Comparison of ENCODE assay signal across 15 mouse cellular contexts in the genomic region with DNA sequence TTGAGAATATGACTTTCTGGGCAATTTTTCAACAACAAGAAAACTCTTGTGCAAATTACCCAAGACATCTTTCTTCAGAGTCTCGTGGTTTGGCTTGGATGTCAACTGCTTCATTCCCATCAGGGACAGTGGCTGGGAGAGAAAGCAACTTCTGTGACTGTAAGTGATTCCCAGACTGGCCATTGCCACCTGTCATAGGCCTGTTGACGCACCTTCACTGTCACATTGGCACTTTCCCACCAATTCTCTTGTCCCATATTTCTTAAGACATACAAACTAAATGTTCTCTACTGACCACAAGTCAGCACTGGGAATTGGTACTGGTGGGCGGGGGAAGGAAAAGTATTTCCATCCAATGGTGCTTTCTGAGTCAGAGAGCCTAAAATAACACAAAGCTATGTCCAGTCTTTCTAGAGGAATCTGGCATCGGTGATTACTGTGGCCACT.
A peak's percentile ranks its signal among the peaks of the same experiment; 100 is the strongest.
DNase-seq lines count a peak whose midpoint lies in the region; ATAC-seq and TF ChIP-seq lines count a peak whose summit lies in the region.
"Had no signal": no experiment of that assay in that cellular context is flagged by ENCODE, and none has a peak within 500 bp of the region (broad histone marks: within the 10 kb centered on the region; RNA-seq: fewer than 3 reads in every experiment).

No protein-coding gene starts in this region.

- no peak for TF ChIP-seq CTCF in gastrocnemius, adult 2 months (IDR thresholded peaks at IDR 0.05)

- no peak overlapping the region for H3K27ac ChIP-seq in embryonic facial prominence, embryonic 14.5 days (replicated peaks; ENCODE audit: low read depth, low read length)
- H3K27ac ChIP-seq in embryonic facial prominence, embryonic 10.5 days (replicated peaks) = no peak overlapping the region
- peak overlapping the region; percentile 80 for H3K27ac ChIP-seq in gastrocnemius, adult 2 months
- H3K27ac ChIP-seq in heart, embryonic 16.5 days (ENCODE audit: low read length) = peak overlapping the region; percentile 6
- H3K27ac ChIP-seq: forebrain, embryonic 15.5 days; midbrain, embryonic 13.5 days had no signal

- DNase-seq in embryonic facial prominence, embryonic 14.5 days (ENCODE audit: low spot score) = peak; percentile 41
- DNase-seq in embryonic facial prominence, embryonic 10.5 days (ENCODE audit: low spot score) = no peak
- DNase-seq in 3134 (ENCODE audit: extremely low read depth, insufficient read length, low spot score) = peak; percentile 71
- DNase-seq in gastrocnemius, adult 2 months = peak; percentile 51
- no peak for DNase-seq in layer of hippocampus, postnatal 10 days (ENCODE audit: low spot score in 2 of 2)
- no peak for DNase-seq in layer of hippocampus, adult 18-20 months (ENCODE audit: low spot score in 2 of 2)
- DNase-seq in c-Kit-positive CD71-positive TER-119-positive erythroid progenitor cells, embryonic 14.5 days (ENCODE audit: low spot score) = no peak
- DNase-seq: adrenal gland, adult 2 months; B cell, adult 2 months; cerebellum, adult 11-12 months; right cerebral cortex, adult 18-20 months; thymus, postnatal 14 days had no signal

- no peak overlapping the region for H3K9ac ChIP-seq in embryonic facial prominence, embryonic 14.5 days (ENCODE audit: low read depth, low read length)
- no peak overlapping the region for H3K9ac ChIP-seq in heart, embryonic 16.5 days (ENCODE audit: low read length)
- H3K9ac ChIP-seq: forebrain, embryonic 15.5 days; midbrain, embryonic 13.5 days had no signal

- 72% methylated on average over 4 of the region's 4 CpGs for WGBS in embryonic facial prominence, embryonic 14.5 days
- WGBS in embryonic facial prominence, embryonic 10.5 days = 85% methylated on average over 4 of the region's 4 CpGs
- WGBS in heart, embryonic 16.5 days = 55% methylated on average over 4 of the region's 4 CpGs

- no peak for ATAC-seq in embryonic facial prominence, embryonic 14.5 days (ENCODE audit: low read depth)
- ATAC-seq in heart, embryonic 16.5 days (replicated peaks; ENCODE audit: extremely low read depth, insufficient read depth, low FRiP score) = no peak; the same call in 1 of the 2 replicates
- ATAC-seq: forebrain, embryonic 15.5 days; midbrain, embryonic 13.5 days had no signal

- H3K27me3 ChIP-seq in embryonic facial prominence, embryonic 14.5 days (replicated peaks; ENCODE audit: control insufficient read depth, insufficient read depth, low read length) = no peaks in the 10 kb centered on the region
- no peaks in the 10 kb centered on the region for H3K27me3 ChIP-seq in embryonic facial prominence, embryonic 10.5 days (replicated peaks; ENCODE audit: low read depth, poor library complexity, severe bottlenecking)
- no peaks in the 10 kb centered on the region for H3K27me3 ChIP-seq in heart, embryonic 16.5 days (ENCODE audit: control insufficient read depth, insufficient read depth, low read length)
- H3K27me3 ChIP-seq: forebrain, embryonic 15.5 days; midbrain, embryonic 13.5 days had no signal

- no peaks in the 10 kb centered on the region for H3K36me3 ChIP-seq in embryonic facial prominence, embryonic 14.5 days (ENCODE audit: control insufficient read depth, insufficient read depth, low read length)
- no peaks in the 10 kb centered on the region for H3K36me3 ChIP-seq in embryonic facial prominence, embryonic 10.5 days (replicated peaks)
- H3K36me3 ChIP-seq in heart, embryonic 16.5 days (ENCODE audit: control insufficient read depth, insufficient read depth) = no peaks in the 10 kb centered on the region
- H3K36me3 ChIP-seq: forebrain, embryonic 15.5 days; midbrain, embryonic 13.5 days had no signal

- intact Hi-C loops in gastrocnemius, adult 2 months (cut with DNase I) = no loop called here

- H3K4me2 ChIP-seq in embryonic facial prominence, embryonic 14.5 days (ENCODE audit: low read depth, low read length) = no peak overlapping the region
- no peak overlapping the region for H3K4me2 ChIP-seq in heart, embryonic 16.5 days (ENCODE audit: low read depth, low read length)
- H3K4me2 ChIP-seq: forebrain, embryonic 15.5 days; midbrain, embryonic 13.5 days had no signal

- H3K9me3 ChIP-seq in embryonic facial prominence, embryonic 14.5 days (ENCODE audit: control insufficient read depth, low read length) = no peaks in the 10 kb centered on the region
- no peaks in the 10 kb centered on the region for H3K9me3 ChIP-seq in embryonic facial prominence, embryonic 10.5 days
- no peaks in the 10 kb centered on the region for H3K9me3 ChIP-seq in heart, embryonic 16.5 days (replicated peaks; ENCODE audit: control insufficient read depth, low read length)
- H3K9me3 ChIP-seq: forebrain, embryonic 15.5 days; midbrain, embryonic 13.5 days had no signal

- no peak overlapping the region for H3K4me3 ChIP-seq in embryonic facial prominence, embryonic 14.5 days (ENCODE audit: low read depth, low read length)
- no peak overlapping the region for H3K4me3 ChIP-seq in embryonic facial prominence, embryonic 10.5 days
- no peak overlapping the region for H3K4me3 ChIP-seq in gastrocnemius, adult 2 months
- no peak overlapping the region for H3K4me3 ChIP-seq in heart, embryonic 16.5 days (ENCODE audit: low read length)
- H3K4me3 ChIP-seq: forebrain, embryonic 15.5 days; midbrain, embryonic 13.5 days had no signal

- 0 out of 2 replicates have a peak, but pooled peaks cover 4% of the 10 kb centered on the region for H3K4me1 ChIP-seq in embryonic facial prominence, embryonic 14.5 days (ENCODE audit: control insufficient read depth, insufficient read depth, low read length)
- H3K4me1 ChIP-seq in embryonic facial prominence, embryonic 10.5 days = no peaks in the 10 kb centered on the region; the same call in 1 of the 2 replicates
- H3K4me1 ChIP-seq in heart, embryonic 16.5 days (ENCODE audit: control insufficient read depth, insufficient read depth, low read length) = peaks cover 8% of the 10 kb centered on the region
- H3K4me1 ChIP-seq: forebrain, embryonic 15.5 days; midbrain, embryonic 13.5 days had no signal

Comparison
In these comparisons a context has a peak if more than half of its experiments do, and no peak if none do; other contexts are left out.
1. DNase-seq: peak in embryonic facial prominence, embryonic 14.5 days (single experiment), 3134 (single experiment) and gastrocnemius, adult 2 months (single experiment); none in embryonic facial prominence, embryonic 10.5 days (single experiment), layer of hippocampus, postnatal 10 days (0 of 2), layer of hippocampus, adult 18-20 months (0 of 2) and c-Kit-positive CD71-positive TER-119-positive erythroid progenitor cells, embryonic 14.5 days (single experiment).
2. H3K27ac ChIP-seq: peak in gastrocnemius, adult 2 months (single experiment) and heart, embryonic 16.5 days (single experiment); none in embryonic facial prominence, embryonic 14.5 days (single experiment) and embryonic facial prominence, embryonic 10.5 days (single experiment).